Mouse (Mus musculus) E14TG2a.4 (cell line): ENCODE results near the gene Exoc6b.

Source experiments
- H3K27me3 ChIP-seq: 2 replicates; pipeline ENCODE4 v1.6.1; 2014; ENCODE audit warnings: low read length, control low read depth; ENCODE audit not compliant: insufficient read depth
- H3K36me3 ChIP-seq: 2 replicates; pipeline ENCODE4 v1.6.1; 2014; ENCODE audit warnings: low read length, control low read depth; ENCODE audit not compliant: insufficient read depth
- H3K4me1 ChIP-seq: replicated peaks from 2 replicates; pipeline ENCODE4 v1.6.1; 2014; ENCODE audit warnings: low read depth, low read length, control low read depth
- H3K4me3 ChIP-seq: replicated peaks from 2 replicates; pipeline ENCODE4 v1.5.1; 2014; ENCODE audit warnings: mild to moderate bottlenecking, low read length
- H3K9me3 ChIP-seq: 2 replicates; pipeline ENCODE4 v1.6.1; 2014; ENCODE audit warnings: low read length, control low read depth
- CTCF ChIP-seq: conservative IDR thresholded peaks from 2 replicates; pipeline ENCODE4 v1.5.1; 2014; ENCODE audit warnings: low read length
- NANOG ChIP-seq: IDR thresholded peaks from 2 replicates; pipeline ENCODE4 v1.6.1; 2014; ENCODE audit warnings: borderline replicate concordance, low read length, mixed read lengths
- POU5F1 ChIP-seq: IDR thresholded peaks from 2 replicates; pipeline ENCODE4 v1.6.1; 2014; ENCODE audit warnings: low read length, borderline replicate concordance

Gene Exoc6b

GRCm38 (mm10) chr6:84583841-84584782 is 485.2 kb downstream of the Exoc6b start:
- Histone ChIP-seq H3K36me3 (no peaks in the 10 kb centered on the region), H3K4me1 (peaks cover 56% of the 10 kb centered on the region), H3K27me3 (peaks cover 98% of the 10 kb centered on the region), H3K9me3 (no peaks in the 10 kb centered on the region; the same call in 1 of the 2 replicates), H3K4me3 (peak overlapping the region; percentile 73)
- TF ChIP-seq CTCF (no peak), NANOG (no peak), POU5F1 (no peak)

GRCm38 (mm10) chr6:84583371-84583770 is 485.9 kb downstream of the Exoc6b start:
- no peaks in the 10 kb centered on the region; the same call in 1 of the 2 replicates for H3K9me3 ChIP-seq
- H3K4me1 ChIP-seq, result peaks cover 56% of the 10 kb centered on the region
- TF ChIP-seq NANOG (no peak), CTCF (no peak), POU5F1 (no peak)
- peak overlapping the region; percentile 73 for H3K4me3 ChIP-seq
- H3K36me3 ChIP-seq, result no peaks in the 10 kb centered on the region
- H3K27me3 ChIP-seq, result peaks cover 98% of the 10 kb centered on the region

GRCm38 (mm10) chr6:84582826-84583225 is 486.5 kb downstream of the Exoc6b start:
- TF ChIP-seq NANOG (no peak), POU5F1 (no peak), CTCF (no peak)

GRCm38 (mm10) chr6:84581833-84582445 is 487.4 kb downstream of the Exoc6b start:
- H3K9me3 ChIP-seq, result no peaks in the 10 kb centered on the region; the same call in 1 of the 2 replicates
- no peak overlapping the region for H3K4me3 ChIP-seq
- H3K27me3 ChIP-seq, result peaks cover 98% of the 10 kb centered on the region
- TF ChIP-seq NANOG (no peak), CTCF (no peak), POU5F1 (no peak)
- H3K36me3 ChIP-seq, result no peaks in the 10 kb centered on the region
- peaks cover 43% of the 10 kb centered on the region for H3K4me1 ChIP-seq

More at GRCm38 (mm10) chr6:84582826-84583225, 486.5 kb downstream of the Exoc6b start:
- Histone ChIP-seq H3K9me3 (no peaks in the 10 kb centered on the region; the same call in 1 of the 2 replicates), H3K4me1 (peaks cover 51% of the 10 kb centered on the region), H3K36me3 (no peaks in the 10 kb centered on the region), H3K4me3 (peak overlapping the region; percentile 73; the same call in 1 of the 2 replicates), H3K27me3 (peaks cover 98% of the 10 kb centered on the region)

GRCm38 (mm10) chr6:84580979-84581832 is 488.1 kb downstream of the Exoc6b start:
- H3K4me1 ChIP-seq, result peaks cover 36% of the 10 kb centered on the region
- no peaks in the 10 kb centered on the region for H3K36me3 ChIP-seq
- TF ChIP-seq POU5F1 (no peak), CTCF (no peak), NANOG (no peak)
- H3K4me3 ChIP-seq, result no peak overlapping the region
- H3K27me3 ChIP-seq, result peaks cover 98% of the 10 kb centered on the region
- H3K9me3 ChIP-seq, result no peaks in the 10 kb centered on the region; the same call in 1 of the 2 replicates

- Histone ChIP-seq H3K36me3 (no peaks in the 10 kb centered on the region), H3K27me3 (peaks cover 98% of the 10 kb centered on the region), H3K4me1 (peaks cover 29% of the 10 kb centered on the region), H3K9me3 (no peaks in the 10 kb centered on the region; the same call in 1 of the 2 replicates), H3K4me3 (no peak overlapping the region)
- no peak for TF ChIP-seq NANOG
- TF ChIP-seq POU5F1, result no peak
- TF ChIP-seq CTCF, result no peak
These were observed 489.8 kb downstream of the Exoc6b start for GRCm38 (mm10) chr6:84579508-84579907.

- peaks cover 29% of the 10 kb centered on the region for H3K4me1 ChIP-seq
- H3K4me3 ChIP-seq, result no peak overlapping the region
- H3K9me3 ChIP-seq, result no peaks in the 10 kb centered on the region; the same call in 1 of the 2 replicates
- no peaks in the 10 kb centered on the region for H3K36me3 ChIP-seq
- H3K27me3 ChIP-seq, result peaks cover 96% of the 10 kb centered on the region
- TF ChIP-seq POU5F1 (no peak), NANOG (no peak), CTCF (peak; percentile 61)
These were observed 490.4 kb downstream of the Exoc6b start for GRCm38 (mm10) chr6:84578928-84579327.

GRCm38 (mm10) chr6:84577898-84578297 is 491.4 kb downstream of the Exoc6b start:
- Histone ChIP-seq H3K4me1 (peaks cover 29% of the 10 kb centered on the region), H3K27me3 (peaks cover 95% of the 10 kb centered on the region), H3K36me3 (no peaks in the 10 kb centered on the region), H3K9me3 (no peaks in the 10 kb centered on the region; the same call in 1 of the 2 replicates), H3K4me3 (no peak overlapping the region)
- no peak for TF ChIP-seq POU5F1
- TF ChIP-seq CTCF, result no peak
- TF ChIP-seq NANOG, result no peak
